Mouse (Mus musculus) embryonic facial prominence, embryonic 14.5 days (tissue): ENCODE measurements at regions not wholly inside any gene's neighbourhood (a gene's known extent, or its start where the extent isn't known, plus 50 kb on each side); places are given as distances from the start of the nearest gene placed in this dataset.

Experiments
- ATAC-seq: fragments of 200-750 bp; cut with Nextera tagmentation; 2 replicates; pipeline ENCODE4 v1.8.0; 2017; ENCODE audit warnings: low read depth, moderate number of reproducible peaks, moderate TSS enrichment
- DNase-seq: peaks from one replicate; pipeline ENCODE4 v3.0.0-alpha.2; 2015; ENCODE audit warnings: low spot score
- H3K27ac ChIP-seq: fragments of 300-500 bp; sonication (generic); replicated peaks from 2 replicates; pipeline ENCODE4 v1.5.1; 2014; ENCODE audit warnings: low read depth, mild to moderate bottlenecking, low read length, moderate library complexity
- H3K27me3 ChIP-seq: fragments of 300-500 bp; sonication (generic); replicated peaks from 2 replicates; pipeline ENCODE4 v1.6.1; 2014; ENCODE audit warnings: low read length; ENCODE audit not compliant: control insufficient read depth, insufficient read depth
- H3K36me3 ChIP-seq: fragments of 300-500 bp; sonication (generic); 2 replicates; pipeline ENCODE4 v1.6.1; 2014; ENCODE audit warnings: low read length, mixed read lengths; ENCODE audit not compliant: control insufficient read depth, insufficient read depth
- H3K4me1 ChIP-seq: fragments of 300-500 bp; sonication (generic); 2 replicates; pipeline ENCODE4 v1.6.1; 2014; ENCODE audit warnings: antibody characterized with exemption, low read length; ENCODE audit not compliant: control insufficient read depth, insufficient read depth
- H3K4me2 ChIP-seq: fragments of 300-500 bp; sonication (generic); 2 replicates; pipeline ENCODE4 v1.6.1; 2014; ENCODE audit warnings: low read depth, mild to moderate bottlenecking, low read length, moderate library complexity, mixed read lengths
- H3K4me3 ChIP-seq: fragments of 300-500 bp; sonication (generic); 2 replicates; pipeline ENCODE4 v1.5.1; 2014; ENCODE audit warnings: low read depth, mild to moderate bottlenecking, low read length
- H3K9ac ChIP-seq: fragments of 300-500 bp; sonication (generic); 2 replicates; pipeline ENCODE4 v1.6.1; 2014; ENCODE audit warnings: low read depth, mild to moderate bottlenecking, low read length, moderate library complexity, mixed read lengths
- H3K9me3 ChIP-seq: fragments of 300-500 bp; sonication (generic); 2 replicates; pipeline ENCODE4 v1.6.1; 2016; ENCODE audit warnings: low read length; ENCODE audit not compliant: control insufficient read depth
- WGBS: fragments of 180-500 bp; shearing (Covaris S2); extraction: QIAGEN DNeasy Blood & Tissue Kit; methylation state at CpG from one replicate; pipeline ENCODE4 v1.1.7; 2014; 5-methylcytosine and 5-hydroxymethylcytosine counted together

- Histone ChIP-seq H3K4me3 (no peak overlapping the region), H3K9ac (no peak overlapping the region), H3K36me3 (no peaks in the 10 kb centered on the region), H3K4me1 (no peaks in the 10 kb centered on the region), H3K27ac (no peak overlapping the region), H3K27me3 (no peaks in the 10 kb centered on the region), H3K9me3 (no peaks in the 10 kb centered on the region), H3K4me2 (no peak overlapping the region)
- peak; percentile 67 for DNase-seq
- 24% methylated on average over 2 of the region's 2 CpGs for WGBS
- ATAC-seq = peak; percentile 86; the same call in 1 of the 2 replicates
Observed at GRCm38 (mm10) chr8:7097577-7097976, 1563.5 kb downstream of the Efnb2 start.

GRCm38 (mm10) chr8:7092831-7093230, 1568.2 kb downstream of the Efnb2 start:
- Histone ChIP-seq H3K4me1 (no peaks in the 10 kb centered on the region), H3K4me3 (no peak overlapping the region), H3K9ac (no peak overlapping the region), H3K27ac (no peak overlapping the region), H3K36me3 (no peaks in the 10 kb centered on the region), H3K27me3 (no peaks in the 10 kb centered on the region), H3K9me3 (no peaks in the 10 kb centered on the region), H3K4me2 (no peak overlapping the region)
- DNase-seq (no peak), ATAC-seq (no peak)
- WGBS = 47% methylated on average over 2 of the region's 2 CpGs

GRCm38 (mm10) chr8:7088123-7088522, 1572.9 kb downstream of the Efnb2 start:
- Histone ChIP-seq H3K4me3 (no peak overlapping the region), H3K4me2 (no peak overlapping the region), H3K36me3 (no peaks in the 10 kb centered on the region), H3K9me3 (no peaks in the 10 kb centered on the region), H3K27ac (no peak overlapping the region), H3K4me1 (no peaks in the 10 kb centered on the region), H3K9ac (no peak overlapping the region), H3K27me3 (no peaks in the 10 kb centered on the region)
- WGBS = 40% methylated on average over 2 of the region's 2 CpGs
- DNase-seq (no peak), ATAC-seq (no peak)

- H3K27ac ChIP-seq = no peak overlapping the region
- H3K36me3 ChIP-seq = no peaks in the 10 kb centered on the region
- H3K9ac ChIP-seq = no peak overlapping the region
- no peak overlapping the region for H3K4me2 ChIP-seq
- ATAC-seq (no peak), DNase-seq (peak; percentile 81)
- WGBS = 62% methylated on average over 4 of the region's 4 CpGs
- 0 out of 2 replicates have a peak, but pooled peaks cover 4% of the 10 kb centered on the region for H3K9me3 ChIP-seq
- H3K27me3 ChIP-seq = no peaks in the 10 kb centered on the region
- no peaks in the 10 kb centered on the region for H3K4me1 ChIP-seq
- H3K4me3 ChIP-seq = no peak overlapping the region
Observed at GRCm38 (mm10) chr8:7060255-7060656, 1600.8 kb downstream of the Efnb2 start.

- Histone ChIP-seq H3K36me3 (no peaks in the 10 kb centered on the region), H3K9ac (no peak overlapping the region), H3K9me3 (no peaks in the 10 kb centered on the region), H3K27ac (no peak overlapping the region), H3K4me1 (no peaks in the 10 kb centered on the region), H3K4me3 (no peak overlapping the region), H3K27me3 (no peaks in the 10 kb centered on the region), H3K4me2 (no peak overlapping the region)
- DNase-seq = peak; percentile 42
- no peak for ATAC-seq
- WGBS = 71% methylated on average over 3 of the region's 3 CpGs
Observed at GRCm38 (mm10) chr8:7026247-7026844, 1634.7 kb downstream of the Efnb2 start.

- WGBS = 76% methylated on average over 3 of the region's 3 CpGs
Observed at GRCm38 (mm10) chr8:7024336-7024735, 1636.7 kb downstream of the Efnb2 start.

GRCm38 (mm10) chr8:7011881-7012280, 1649.2 kb downstream of the Efnb2 start:
- ATAC-seq (no peak), DNase-seq (peak; percentile 42)
- Histone ChIP-seq H3K4me1 (no peaks in the 10 kb centered on the region), H3K27ac (no peak overlapping the region), H3K4me2 (no peak overlapping the region), H3K9me3 (no peaks in the 10 kb centered on the region), H3K9ac (no peak overlapping the region), H3K4me3 (no peak overlapping the region), H3K27me3 (no peaks in the 10 kb centered on the region), H3K36me3 (no peaks in the 10 kb centered on the region)
- WGBS = 48% methylated on average over 5 of the region's 5 CpGs

More at GRCm38 (mm10) chr8:7024336-7024735, 1636.7 kb downstream of the Efnb2 start:
- Histone ChIP-seq H3K36me3 (no peaks in the 10 kb centered on the region), H3K27ac (no peak overlapping the region), H3K4me2 (no peak overlapping the region), H3K9me3 (no peaks in the 10 kb centered on the region), H3K4me1 (no peaks in the 10 kb centered on the region), H3K9ac (no peak overlapping the region), H3K27me3 (no peaks in the 10 kb centered on the region), H3K4me3 (no peak overlapping the region)
- DNase-seq (no peak), ATAC-seq (no peak)

- Histone ChIP-seq H3K27ac (no peak overlapping the region), H3K4me1 (no peaks in the 10 kb centered on the region), H3K4me2 (no peak overlapping the region), H3K27me3 (no peaks in the 10 kb centered on the region), H3K36me3 (no peaks in the 10 kb centered on the region), H3K9me3 (no peaks in the 10 kb centered on the region), H3K4me3 (no peak overlapping the region), H3K9ac (no peak overlapping the region)
- 75% methylated on average over 2 of the region's 2 CpGs for WGBS
- ATAC-seq = no peak
- no peak for DNase-seq
Observed at GRCm38 (mm10) chr8:6991516-6991915, 1669.5 kb downstream of the Efnb2 start.

GRCm38 (mm10) chr8:6989359-6990095, 1671.5 kb downstream of the Efnb2 start:
- no peak overlapping the region for H3K4me3 ChIP-seq
- H3K9me3 ChIP-seq = no peaks in the 10 kb centered on the region
- WGBS = 62% methylated on average over 3 of the region's 3 CpGs
- DNase-seq = no peak
- H3K27ac ChIP-seq = no peak overlapping the region
- H3K4me1 ChIP-seq = no peaks in the 10 kb centered on the region
- H3K9ac ChIP-seq = no peak overlapping the region
- H3K4me2 ChIP-seq = no peak overlapping the region
- H3K27me3 ChIP-seq = no peaks in the 10 kb centered on the region
- peak; percentile 60; the same call in 1 of the 2 replicates for ATAC-seq
- H3K36me3 ChIP-seq = no peaks in the 10 kb centered on the region
